Mouse (Mus musculus) skeletal muscle tissue, adult 2 months (tissue): ENCODE results near the gene Tjp1.

Experiments used
- DNase-seq: peaks from one replicate; pipeline ENCODE4 v3.0.0-alpha.2; 2012; ENCODE audit warnings: low read depth, low spot score

Gene Tjp1

DNA sequence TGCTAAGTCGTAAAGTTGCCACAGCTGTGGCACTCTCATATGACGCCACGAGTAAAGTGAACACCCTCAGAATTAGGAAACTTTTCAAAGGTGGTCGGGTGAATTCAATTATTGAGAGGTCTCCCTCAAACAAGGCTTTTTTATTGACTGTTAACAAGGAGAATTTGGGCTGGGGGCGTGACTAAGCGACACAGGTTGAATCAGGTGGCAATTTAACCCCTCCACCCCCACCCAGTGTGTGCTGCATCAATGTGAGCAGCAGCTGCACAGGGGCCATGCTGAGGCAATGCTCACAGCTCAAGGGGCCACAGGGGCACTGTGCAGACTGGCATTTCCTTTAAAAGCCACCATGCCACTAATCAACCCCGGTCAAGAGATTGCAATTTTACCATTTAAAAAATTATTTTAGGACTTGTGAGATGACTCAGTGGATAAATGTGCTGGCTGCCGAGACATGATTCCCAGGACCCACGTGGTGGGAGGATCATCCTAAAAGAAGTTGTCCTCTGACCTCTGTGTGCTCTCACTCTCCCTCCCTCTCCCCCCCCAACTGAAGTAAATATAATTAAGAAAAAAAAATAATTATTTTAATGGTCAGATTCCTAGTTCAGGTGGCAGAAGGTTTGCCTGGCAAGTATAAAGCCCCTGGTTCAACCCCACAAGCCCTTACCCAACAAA, 96.4 kb downstream of the Tjp1 start:
- DNase-seq = no peak

GRCm38 (mm10) chr7:65430401-65430800, 97.2 kb downstream of the Tjp1 start:
- no peak for DNase-seq

GRCm38 (mm10) chr7:65424519-65424918, 103.1 kb downstream of the Tjp1 start:
- DNase-seq = no peak

DNA sequence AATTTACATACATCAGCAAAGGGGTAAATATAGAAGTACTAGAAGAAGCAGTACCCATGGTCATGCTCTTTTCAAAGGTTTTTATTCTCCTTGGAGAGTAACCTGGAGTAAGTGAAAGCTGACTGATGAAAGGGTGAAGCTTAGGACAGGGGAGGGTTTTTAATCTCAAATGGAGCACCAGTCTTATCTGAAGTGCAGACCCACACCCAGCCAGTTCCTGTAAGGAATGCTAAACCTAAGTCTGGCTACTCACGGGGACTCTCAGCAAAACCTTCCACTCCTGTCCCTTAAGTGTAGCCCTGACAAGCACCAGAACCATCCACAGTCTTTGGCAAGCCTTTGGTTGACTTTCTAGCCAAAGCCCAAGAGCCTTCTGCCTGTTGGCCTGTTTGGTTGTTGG, 105.1 kb downstream of the Tjp1 start:
- no peak for DNase-seq

DNA sequence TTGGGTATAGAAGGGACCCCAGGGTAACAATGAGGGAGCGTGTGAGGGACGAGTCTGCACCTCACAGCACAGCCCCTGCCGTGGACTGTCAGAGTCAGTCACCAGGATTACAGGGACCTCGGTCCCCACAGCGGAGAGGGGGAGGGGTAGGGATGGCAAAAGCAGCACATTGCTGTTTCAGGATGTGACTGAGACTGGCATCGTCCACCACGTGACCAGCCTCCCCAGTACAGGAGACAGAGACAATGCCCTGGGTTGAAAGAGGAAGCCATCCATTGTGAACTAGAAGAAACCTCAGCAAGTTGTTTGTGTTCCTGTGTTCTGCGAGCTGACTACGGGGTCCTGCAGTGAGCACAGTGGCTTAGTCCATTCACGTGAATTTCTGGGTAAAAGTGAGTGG, 106.1 kb downstream of the Tjp1 start:
- peak; percentile 22 for DNase-seq

DNA sequence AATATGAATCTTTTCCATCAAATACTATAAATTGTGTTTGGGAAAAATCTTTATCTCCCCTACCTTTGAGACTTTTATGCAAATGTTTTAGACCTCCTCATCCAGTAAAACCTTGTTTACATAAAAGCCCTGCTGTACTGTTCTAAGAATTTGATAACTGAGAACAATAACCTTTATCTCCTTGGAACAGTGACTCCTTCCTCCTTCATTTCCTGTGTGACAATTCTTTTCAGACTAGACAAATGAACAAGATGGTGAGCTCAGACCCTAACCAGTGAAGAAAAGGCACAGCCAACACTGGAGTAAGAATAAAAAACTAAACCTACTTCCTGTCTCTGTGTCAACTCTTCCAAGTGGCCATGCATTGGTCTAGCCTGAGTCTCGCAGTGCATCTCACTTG, 107.7 kb downstream of the Tjp1 start:
- no peak for DNase-seq

GRCm38 (mm10) chr7:65419012-65419411, 108.6 kb downstream of the Tjp1 start:
- DNase-seq = no peak

GRCm38 (mm10) chr7:65418366-65418911, 109.1 kb downstream of the Tjp1 start:
- no peak for DNase-seq

GRCm38 (mm10) chr7:65417231-65418100, 110.1 kb downstream of the Tjp1 start:
- peak; percentile 49 for DNase-seq

DNA sequence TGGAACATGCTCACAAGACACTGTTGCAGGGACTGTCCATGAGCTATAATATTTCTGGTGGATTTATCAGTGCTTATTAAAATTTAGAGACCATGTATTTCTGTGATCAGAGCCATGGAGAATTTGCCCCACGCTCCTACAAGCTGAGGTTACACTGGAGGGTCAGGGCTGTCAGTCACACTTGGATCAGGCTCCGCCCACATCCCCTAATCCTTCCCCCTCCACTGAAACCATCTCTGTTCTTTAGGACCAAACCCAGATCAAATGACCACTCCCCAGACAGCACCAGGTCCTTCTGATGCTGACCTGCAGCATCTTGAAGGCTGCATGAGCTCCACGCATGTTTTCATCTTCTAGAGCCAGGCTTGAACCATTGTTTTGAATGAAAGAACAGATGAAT, 111.1 kb downstream of the Tjp1 start:
- no peak for DNase-seq

- DNase-seq = no peak
These were observed 113.3 kb downstream of the Tjp1 start for GRCm38 (mm10) chr7:65413946-65414945.

GRCm38 (mm10) chr7:65410668-65411067, 116.9 kb downstream of the Tjp1 start:
- peak; percentile 27 for DNase-seq

DNA sequence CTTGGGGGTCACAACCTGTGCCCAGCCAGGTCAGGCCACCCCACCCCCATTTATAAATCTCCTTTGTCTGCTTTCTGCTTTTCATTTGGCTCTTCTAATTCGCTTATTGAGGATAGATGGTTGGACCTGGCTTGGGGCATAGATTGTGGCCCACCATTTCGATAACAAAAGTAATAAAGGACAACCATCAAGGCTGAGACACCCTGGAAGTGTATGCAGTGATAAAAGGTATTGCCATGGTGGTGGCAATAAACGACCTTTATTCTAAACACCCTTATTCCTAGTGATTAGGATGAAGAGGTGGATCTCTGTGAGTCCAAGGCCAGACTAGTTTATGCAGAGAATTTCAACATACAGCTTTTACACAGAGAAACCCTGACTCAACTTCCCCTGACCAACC, 121.2 kb downstream of the Tjp1 start:
- DNase-seq = no peak

GRCm38 (mm10) chr7:65402516-65402915, 125.1 kb downstream of the Tjp1 start:
- DNase-seq = no peak

DNA sequence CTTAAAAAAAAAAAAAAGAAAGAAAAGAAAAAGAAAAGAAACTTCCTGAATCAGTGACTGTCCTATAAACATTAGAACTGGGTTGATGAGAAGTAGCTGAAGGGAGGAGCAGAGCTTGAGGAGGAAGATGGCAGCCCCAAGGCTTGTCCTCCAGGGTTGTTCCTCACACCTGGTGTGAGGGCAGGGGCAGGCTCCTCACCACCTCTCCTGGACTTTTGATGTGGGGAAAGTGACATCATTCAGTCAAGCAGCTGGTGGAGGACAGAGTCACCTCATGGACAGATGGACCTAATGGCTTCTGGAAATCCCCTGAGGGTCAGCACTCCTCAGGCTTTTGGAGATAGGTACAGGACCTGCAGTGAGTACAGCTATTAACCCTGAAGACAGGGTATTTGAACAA, 126.0 kb downstream of the Tjp1 start:
- DNase-seq = no peak

DNA sequence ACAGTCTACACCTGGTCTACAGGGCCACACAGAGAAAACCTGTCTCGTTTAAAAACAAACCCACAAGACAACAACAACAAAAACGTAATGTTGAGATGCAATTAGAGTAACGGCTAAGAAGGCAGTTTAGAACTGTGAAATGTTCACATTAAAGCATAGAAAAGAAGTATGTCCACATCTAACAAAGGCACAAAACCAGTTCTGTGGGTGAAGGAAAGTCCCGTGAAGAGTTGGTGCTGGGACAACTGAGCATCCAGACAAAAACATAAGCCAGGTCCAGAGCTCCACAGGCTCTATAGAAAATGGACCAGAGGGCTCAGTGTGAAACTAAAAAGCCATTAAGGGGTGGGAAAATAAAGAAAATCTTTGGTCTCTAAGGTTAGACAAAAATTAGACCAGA, 131.7 kb downstream of the Tjp1 start:
- DNase-seq = no peak

DNA sequence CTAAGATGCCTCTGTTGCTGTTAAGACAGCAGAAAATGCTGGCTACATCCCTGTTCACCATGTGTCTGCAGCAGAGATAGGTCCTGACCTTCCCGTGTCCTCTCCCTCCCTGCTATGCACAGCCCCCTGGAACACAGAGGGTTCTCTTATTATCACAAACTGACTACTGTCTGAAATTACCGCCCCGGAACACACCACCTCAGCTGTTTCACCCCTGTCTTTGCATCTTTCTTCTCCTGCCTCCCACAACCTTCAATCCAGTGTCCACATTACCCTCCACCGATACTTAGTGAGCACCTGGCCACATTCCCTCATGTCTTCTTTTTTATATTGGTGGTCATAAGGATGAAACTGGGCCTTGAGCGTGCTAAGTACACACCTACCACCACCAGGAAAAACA, 132.4 kb downstream of the Tjp1 start:
- no peak for DNase-seq

DNA sequence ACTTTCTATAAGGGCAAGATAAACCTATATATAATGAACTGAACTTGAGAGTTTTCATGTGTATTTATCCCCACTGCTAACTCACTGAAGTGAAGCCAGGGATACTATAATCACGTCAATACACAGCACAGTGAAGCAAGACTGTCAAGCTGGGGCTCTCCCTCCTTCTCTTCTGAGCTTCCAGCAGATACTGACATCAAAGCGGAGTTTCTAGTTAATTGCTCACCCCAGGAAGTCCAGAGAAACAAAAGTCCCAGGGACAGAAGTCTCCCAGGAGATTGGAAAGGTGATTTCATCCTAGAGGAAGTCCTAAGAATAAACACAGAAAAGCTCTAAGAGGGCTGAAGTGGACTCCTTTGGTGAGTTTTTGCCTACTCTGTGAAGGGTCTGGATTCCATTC, 132.9 kb downstream of the Tjp1 start:
- DNase-seq = no peak

GRCm38 (mm10) chr7:65393704-65394452, 133.7 kb downstream of the Tjp1 start:
- DNase-seq = no peak

DNA sequence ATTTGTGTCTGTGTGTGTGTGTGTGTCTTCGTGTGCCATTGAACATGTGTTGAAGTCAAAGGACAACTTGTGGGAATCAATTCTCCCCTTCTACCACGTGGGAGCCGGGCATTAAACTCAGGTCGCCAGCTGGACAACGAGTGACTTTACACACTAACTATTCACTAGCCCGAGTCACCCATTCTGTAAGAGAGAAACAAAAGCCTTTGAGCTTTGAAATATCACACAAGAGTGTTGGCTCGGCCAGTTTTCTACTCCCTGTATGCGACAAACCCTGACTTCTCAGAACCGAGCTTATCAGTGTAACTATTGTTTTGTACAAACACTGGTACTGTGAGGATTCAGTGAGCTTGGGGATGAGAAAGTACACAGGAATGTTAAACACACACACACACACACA, 134.6 kb downstream of the Tjp1 start:
- DNase-seq = no peak

DNA sequence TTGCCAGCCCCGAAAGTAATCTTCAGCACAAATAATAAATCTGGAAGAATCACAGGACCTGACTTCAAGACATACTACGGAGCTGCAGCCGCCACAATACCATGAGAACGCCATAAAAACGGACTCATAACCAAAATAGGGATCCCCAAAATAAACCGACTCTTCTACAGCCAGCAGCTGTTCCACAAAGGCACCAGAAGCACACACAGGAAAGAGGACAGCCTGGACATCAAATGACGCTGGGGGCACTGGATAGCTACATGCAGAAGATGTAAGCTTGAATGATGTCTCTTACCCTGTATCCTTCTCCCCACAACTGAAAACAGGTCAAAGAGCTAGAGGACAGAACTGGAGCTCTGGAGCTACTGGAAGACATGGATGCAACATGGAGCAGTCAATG, 138.0 kb downstream of the Tjp1 start:
- DNase-seq = no peak
